Mouse (Mus musculus) small intestine, adult 2 months (tissue): ENCODE data around the gene Abat. TPM values are rescaled to one million over a fixed set of nuclear protein-coding genes. Genes with fewer than 3 reads are reported as not detected.

Source experiments
- H3K27ac ChIP-seq: fragments of 200-500 bp; 2 replicates; pipeline ENCODE4 v1.5.1; 2012; ENCODE audit warnings: low read depth, low read length, control low read depth, inconsistent platforms; ENCODE audit not compliant: insufficient read depth
- H3K27me3 ChIP-seq: fragments of 200-500 bp; 2 replicates; pipeline ENCODE4 v1.6.1; 2012; ENCODE audit warnings: mild to moderate bottlenecking, moderate library complexity, low read length, inconsistent platforms; ENCODE audit not compliant: control insufficient read depth, insufficient read depth
- H3K36me3 ChIP-seq: fragments of 200-500 bp; 2 replicates; pipeline ENCODE4 v1.6.1; 2012; ENCODE audit warnings: mild to moderate bottlenecking, low read length, control low read depth, inconsistent platforms; ENCODE audit not compliant: control insufficient read depth, insufficient read depth
- H3K4me1 ChIP-seq: fragments of 200-500 bp; 2 replicates; pipeline ENCODE4 v1.6.1; 2012; ENCODE audit warnings: low read length, inconsistent platforms, mixed read lengths; ENCODE audit not compliant: control insufficient read depth, insufficient read depth, insufficient read length
- H3K4me3 ChIP-seq: fragments of 200-500 bp; 2 replicates; pipeline ENCODE4 v1.5.1; 2012; ENCODE audit warnings: low read depth, mild to moderate bottlenecking, control low read depth, inconsistent platforms, low read length, moderate library complexity
- CTCF ChIP-seq: fragments of 200-500 bp; IDR thresholded peaks from 2 replicates; pipeline ENCODE4 v1.5.1; 2012; ENCODE audit warnings: low read depth, mild to moderate bottlenecking, control low read depth, inconsistent platforms, low read length, moderate library complexity, mixed read lengths; ENCODE audit not compliant: insufficient replicate concordance, insufficient read length; ENCODE audit errors: extremely low read depth
- POLR2A ChIP-seq: fragments of 200-500 bp; IDR thresholded peaks from 2 replicates; pipeline ENCODE4 v1.6.1; 2012; ENCODE audit warnings: low read depth, mild to moderate bottlenecking, control low read depth, inconsistent platforms, low read length, moderate library complexity
- WGBS: fragments of 180-500 bp; shearing (Covaris S2); methylation state at CpG from one replicate; pipeline ENCODE4 v1.1.7; 2018; 5-methylcytosine and 5-hydroxymethylcytosine counted together
- polyA plus RNA-seq: library from polyadenylated mRNA; depleted of rRNA; stranded (reverse); fragments of >200 nt; gene quantifications from 2 replicates; pipeline ENCODE4 v1.2.3, GENCODE M21; 2012

Abat gene
- polyA plus RNA-seq, 1 experiment: 22.0 TPM

DNA sequence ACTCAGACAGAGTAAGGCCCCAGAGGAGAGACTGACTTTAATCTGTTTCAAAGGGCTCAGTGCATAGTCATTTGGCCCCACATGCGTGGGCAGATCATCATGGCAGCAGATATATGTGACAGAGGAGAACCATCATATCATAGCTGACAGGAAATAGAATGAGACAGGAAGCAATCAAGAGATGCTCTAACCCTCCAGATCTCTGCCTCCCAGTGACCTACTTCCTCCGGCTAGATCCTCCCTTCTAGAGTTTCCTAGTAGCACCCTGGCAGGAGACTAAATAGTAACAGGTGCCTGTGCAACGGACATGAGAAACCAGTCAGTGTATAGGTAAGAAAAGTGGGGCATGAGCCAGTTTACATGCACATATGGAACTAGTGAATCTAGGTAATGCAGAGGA is 97.2 kb downstream of the Abat start:
- no peak overlapping the region for H3K4me3 ChIP-seq
- H3K4me1 ChIP-seq: no peaks in the 10 kb centered on the region
- 81% methylated on average over 3 of the region's 3 CpGs for WGBS
- H3K27ac ChIP-seq: no peak overlapping the region
- TF ChIP-seq POLR2A (no peak), CTCF (no peak)
- H3K27me3 ChIP-seq: no peaks in the 10 kb centered on the region
- 0 out of 2 replicates have a peak, but pooled peaks cover 6% of the 10 kb centered on the region for H3K36me3 ChIP-seq

- 89% methylated on average over 8 of the region's 8 CpGs for WGBS
- Histone ChIP-seq H3K27ac (no peak overlapping the region), H3K4me3 (no peak overlapping the region), H3K36me3 (peaks cover 10% of the 10 kb centered on the region; the same call in 1 of the 2 replicates), H3K4me1 (no peaks in the 10 kb centered on the region), H3K27me3 (no peaks in the 10 kb centered on the region)
- TF ChIP-seq POLR2A (no peak), CTCF (no peak)
Observed at GRCm38 (mm10) chr16:8612214-8613005, 99.2 kb downstream of the Abat start.

GRCm38 (mm10) chr16:8613039-8613438 is 99.8 kb downstream of the Abat start:
- Histone ChIP-seq H3K27ac (no peak overlapping the region), H3K4me1 (no peaks in the 10 kb centered on the region), H3K36me3 (peaks cover 10% of the 10 kb centered on the region; the same call in 1 of the 2 replicates), H3K4me3 (no peak overlapping the region), H3K27me3 (no peaks in the 10 kb centered on the region)
- TF ChIP-seq POLR2A: no peak
- no peak for TF ChIP-seq CTCF
- 86% methylated on average over 4 of the region's 4 CpGs for WGBS

- Histone ChIP-seq H3K27me3 (no peaks in the 10 kb centered on the region), H3K36me3 (peaks cover 10% of the 10 kb centered on the region; the same call in 1 of the 2 replicates), H3K27ac (no peak overlapping the region), H3K4me3 (no peak overlapping the region), H3K4me1 (no peaks in the 10 kb centered on the region)
- TF ChIP-seq POLR2A (no peak), CTCF (no peak)
- WGBS: 83% methylated on average over 3 of the region's 3 CpGs
Observed at GRCm38 (mm10) chr16:8613447-8613846, 100.2 kb downstream of the Abat start.

GRCm38 (mm10) chr16:8619659-8620314 is 106.6 kb downstream of the Abat start:
- TF ChIP-seq POLR2A: no peak
- no peak overlapping the region for H3K4me3 ChIP-seq
- H3K27me3 ChIP-seq: no peaks in the 10 kb centered on the region
- peaks cover 9% of the 10 kb centered on the region for H3K4me1 ChIP-seq
- H3K27ac ChIP-seq: peak overlapping the region; percentile 30; the same call in 1 of the 2 replicates
- 70% methylated on average over 10 of the region's 10 CpGs for WGBS
- H3K36me3 ChIP-seq: peaks cover 8% of the 10 kb centered on the region; the same call in 1 of the 2 replicates

- WGBS: 40% methylated on average over 16 of the region's 16 CpGs
- TF ChIP-seq POLR2A (no peak), CTCF (no peak)
- H3K4me1 ChIP-seq: peaks cover 9% of the 10 kb centered on the region
- no peaks in the 10 kb centered on the region for H3K27me3 ChIP-seq
- peaks cover 8% of the 10 kb centered on the region; the same call in 1 of the 2 replicates for H3K36me3 ChIP-seq
- peak overlapping the region; percentile 30; the same call in 1 of the 2 replicates for H3K27ac ChIP-seq
- H3K4me3 ChIP-seq: no peak overlapping the region
Observed at GRCm38 (mm10) chr16:8620315-8621115, 107.3 kb downstream of the Abat start.

DNA sequence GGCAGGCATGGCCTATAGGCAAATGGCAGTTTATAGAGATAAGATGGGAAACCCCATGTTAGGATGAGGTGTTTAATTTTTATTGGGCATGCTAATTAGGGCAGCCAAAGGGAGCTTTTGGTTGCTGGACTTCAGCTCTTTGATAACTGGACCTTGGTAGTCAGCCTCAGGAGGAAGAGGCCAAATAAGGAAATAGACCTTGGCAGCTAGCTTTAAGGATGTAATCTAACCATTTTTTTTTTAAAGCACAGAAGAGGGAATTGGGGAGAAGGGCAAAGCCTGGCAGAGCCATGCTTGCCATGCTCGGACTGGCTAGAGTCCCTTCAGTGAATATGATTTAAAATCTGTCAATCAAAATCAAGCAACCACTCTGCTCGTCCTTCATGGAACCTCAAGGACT is 117.2 kb downstream of the Abat start:
- peaks cover 3% of the 10 kb centered on the region; the same call in 1 of the 2 replicates for H3K36me3 ChIP-seq
- peaks cover 9% of the 10 kb centered on the region for H3K4me1 ChIP-seq
- no peak overlapping the region for H3K4me3 ChIP-seq
- WGBS: 41% methylated on average over 2 of the region's 2 CpGs
- TF ChIP-seq CTCF: no peak
- TF ChIP-seq POLR2A: no peak
- no peaks in the 10 kb centered on the region for H3K27me3 ChIP-seq
- H3K27ac ChIP-seq: peak overlapping the region; percentile 67; the same call in 1 of the 2 replicates
